Mouse (Mus musculus) megakaryocyte, embryonic 14.5 days (primary cell): Measurements from ENCODE around the gene Fam149b. TPM values are rescaled to one million over a fixed set of nuclear protein-coding genes. Genes with fewer than 3 reads are reported as not detected.

Experiments
- H3K27me3 ChIP-seq: replicated peaks from 2 replicates; pipeline ENCODE3; 2012; ENCODE audit warnings: inconsistent platforms
- H3K36me3 ChIP-seq: replicated peaks from 2 replicates; pipeline ENCODE3; 2012; ENCODE audit warnings: low read length, inconsistent platforms, mixed read lengths
- H3K4me1 ChIP-seq: 2 replicates; pipeline ENCODE4 v1.6.1; 2012; ENCODE audit warnings: inconsistent platforms
- H3K4me3 ChIP-seq: replicated peaks from 2 replicates; pipeline ENCODE3; 2012; ENCODE audit warnings: moderate library complexity, mild to moderate bottlenecking, inconsistent platforms
- H3K9me3 ChIP-seq: 2 replicates; pipeline ENCODE4 v1.6.1; 2012; ENCODE audit warnings: inconsistent platforms
- FLI1 ChIP-seq: IDR thresholded peaks from 2 replicates; pipeline ENCODE4 v1.6.1; 2012; ENCODE audit warnings: low read length, inconsistent platforms, mixed read lengths
- GATA1 ChIP-seq: IDR thresholded peaks from 3 replicates; pipeline ENCODE4 v1.6.1; 2012; ENCODE audit warnings: mixed read lengths, low read length, inconsistent platforms, borderline replicate concordance
- polyA plus RNA-seq: library from polyadenylated mRNA; stranded (reverse); fragments of >175 nt; gene quantifications from 2 replicates; pipeline ENCODE4 v1.2.3, GENCODE M21; 2012; ENCODE audit warnings: low replicate concordance; ENCODE audit not compliant: insufficient read depth

Fam149b gene
- polyA plus RNA-seq, 1 experiment = 13.7 TPM

- peaks cover 6% of the 10 kb centered on the region for H3K9me3 ChIP-seq
- H3K27me3 ChIP-seq = peaks cover 2% of the 10 kb centered on the region
- no peaks in the 10 kb centered on the region for H3K36me3 ChIP-seq
- H3K4me1 ChIP-seq = no peaks in the 10 kb centered on the region
- no peak for TF ChIP-seq FLI1
- no peak for TF ChIP-seq GATA1
- no peak overlapping the region for H3K4me3 ChIP-seq
Measured at GRCm38 (mm10) chr14:20429833-20430232, 81.9 kb downstream of the Fam149b start.

GRCm38 (mm10) chr14:20431726-20432125 lies 83.8 kb downstream of the Fam149b start:
- H3K4me1 ChIP-seq = peaks cover under 1% of the 10 kb centered on the region; the same call in 1 of the 2 replicates
- no peaks in the 10 kb centered on the region for H3K36me3 ChIP-seq
- H3K9me3 ChIP-seq = peaks cover 6% of the 10 kb centered on the region
- H3K27me3 ChIP-seq = peaks cover 5% of the 10 kb centered on the region
- no peak overlapping the region for H3K4me3 ChIP-seq
- no peak for TF ChIP-seq FLI1
- no peak for TF ChIP-seq GATA1

DNA sequence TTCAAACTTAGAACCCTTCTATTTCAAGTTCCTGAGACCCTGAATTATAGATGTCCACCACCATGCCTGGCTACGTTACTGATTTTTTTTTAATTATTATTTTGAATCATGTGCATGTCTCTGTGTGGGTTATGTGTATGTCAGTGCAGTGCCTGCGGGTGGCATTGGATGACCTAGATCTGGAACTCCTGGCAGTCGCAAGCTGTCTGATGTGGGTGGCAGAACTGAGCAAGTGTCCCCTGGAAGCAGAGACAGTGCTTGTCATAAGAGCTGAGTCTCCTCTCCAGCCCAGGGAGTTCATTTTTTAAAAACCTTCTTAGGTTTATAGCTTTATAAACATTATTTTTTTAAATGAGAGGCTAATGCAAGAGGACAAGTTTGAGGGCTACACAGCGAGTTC lies 84.5 kb downstream of the Fam149b start:
- Histone ChIP-seq H3K4me3 (no peak overlapping the region), H3K4me1 (peaks cover 7% of the 10 kb centered on the region), H3K27me3 (peaks cover 5% of the 10 kb centered on the region), H3K9me3 (peaks cover 6% of the 10 kb centered on the region), H3K36me3 (no peaks in the 10 kb centered on the region)
- TF ChIP-seq FLI1 = no peak
- no peak for TF ChIP-seq GATA1

Other genes with a start within 250 kb of the Fam149b start
- gene Saysd1, start 209.6 kb upstream of the Fam149b start, polyA plus RNA-seq = 9.9 and 29.2 TPM in 2 replicates
- 13.5 and 15.9 TPM in 2 replicates for gene Kcnk5, start 166.4 kb upstream of the Fam149b start, polyA plus RNA-seq
- not detected in 2 replicates for gene Kcnk16, start 79.0 kb upstream of the Fam149b start, polyA plus RNA-seq
- gene Nudt13, start 53.5 kb upstream of the Fam149b start, polyA plus RNA-seq = 1.4 and 2.6 TPM in 2 replicates
- 1.1 and 13.8 TPM in 2 replicates for gene Ecd, start within 50 bp of the Fam149b start, polyA plus RNA-seq
- gene Dnajc9, start 40.7 kb downstream of the Fam149b start, polyA plus RNA-seq = 34.4 and 53.3 TPM in 2 replicates
- gene Mrps16, start 45.5 kb downstream of the Fam149b start, polyA plus RNA-seq = 17.7 and 18.6 TPM in 2 replicates
- not detected in 2 replicates for gene Cfap70, start 104.1 kb downstream of the Fam149b start, polyA plus RNA-seq
- gene Anxa7, start 132.0 kb downstream of the Fam149b start, polyA plus RNA-seq = 37.0 and 167 TPM in 2 replicates
- gene Mss51, start 148.7 kb downstream of the Fam149b start, polyA plus RNA-seq = not detected in 2 replicates
- 1.00 and 1.6 TPM in 2 replicates for gene Ppp3cb, start 198.4 kb downstream of the Fam149b start, polyA plus RNA-seq